Mouse (Mus musculus): ENCODE measurements around the gene Ikbke. TPM values are rescaled to one million over a fixed set of nuclear protein-coding genes. Genes with fewer than 3 reads are reported as not detected.

The Ikbke gene
- polyA plus RNA-seq, 1 experiment from 2014 or later = 6.6 TPM

DNA sequence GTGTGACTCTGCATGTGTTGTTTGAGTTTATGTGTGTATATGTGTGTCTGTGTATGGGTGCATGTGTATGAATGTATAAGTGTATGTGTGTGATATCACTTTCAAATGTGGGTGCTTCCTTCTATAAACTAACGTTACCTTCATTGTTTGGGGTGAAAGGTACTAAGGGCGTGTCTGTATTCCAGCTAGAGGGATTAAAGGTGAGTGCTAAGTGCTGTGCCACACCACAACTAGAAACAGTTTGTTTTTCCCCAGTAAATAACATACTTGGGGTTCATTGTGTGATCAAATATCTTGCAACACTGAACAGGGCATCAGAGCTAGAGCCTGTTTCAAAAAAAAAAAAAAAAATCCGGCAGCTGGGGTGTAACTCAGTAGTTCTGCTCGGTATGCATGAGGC is 2.3 kb upstream of the Ikbke start:
- Histone ChIP-seq H3K4me2 (no peak overlapping the region), H3K27ac (replicated peaks) (no peak overlapping the region), H3K9ac (no peak overlapping the region), H3K4me1 (replicated peaks) (peaks cover 30% of the 10 kb centered on the region), H3K9me3 (replicated peaks) (no peaks in the 10 kb centered on the region), H3K27me3 (no peaks in the 10 kb centered on the region), H3K4me3 (replicated peaks) (no peak overlapping the region), H3K36me3 (replicated peaks) (no peaks in the 10 kb centered on the region)
- no peak for ATAC-seq (ENCODE audit: insufficient read depth)
- 56% methylated on average over 4 of the region's 4 CpGs for WGBS (ENCODE audit: insufficient replicate concordance)

DNA sequence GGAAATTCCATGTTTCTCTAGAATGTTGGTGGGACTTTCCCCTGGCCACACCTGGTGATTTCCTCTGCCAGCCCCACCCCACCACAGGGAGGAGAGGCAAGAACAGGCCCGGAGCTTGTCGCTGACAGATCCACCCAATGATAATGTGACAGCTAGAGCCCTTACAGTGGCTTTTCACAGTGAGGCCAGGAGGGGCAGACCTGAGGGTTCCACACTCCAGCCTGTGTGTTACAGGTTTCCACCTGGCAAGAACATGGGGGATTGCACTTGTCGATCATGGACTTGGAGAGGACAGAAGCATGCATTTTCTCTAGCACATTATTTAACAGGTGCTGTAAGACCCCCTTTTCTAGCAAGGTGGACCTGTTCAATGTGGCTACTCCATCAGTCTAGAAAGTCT is 874 bp upstream of the Ikbke start:
- Histone ChIP-seq H3K9ac (no peak overlapping the region), H3K9me3 (replicated peaks) (no peaks in the 10 kb centered on the region), H3K4me2 (no peak overlapping the region), H3K4me1 (replicated peaks) (peaks cover 30% of the 10 kb centered on the region), H3K4me3 (replicated peaks) (no peak overlapping the region), H3K36me3 (replicated peaks) (no peaks in the 10 kb centered on the region), H3K27me3 (no peaks in the 10 kb centered on the region), H3K27ac (replicated peaks) (no peak overlapping the region)
- ATAC-seq (ENCODE audit: insufficient read depth) = no peak
- 31% methylated on average over 3 of the region's 3 CpGs for WGBS (ENCODE audit: insufficient replicate concordance)

DNA sequence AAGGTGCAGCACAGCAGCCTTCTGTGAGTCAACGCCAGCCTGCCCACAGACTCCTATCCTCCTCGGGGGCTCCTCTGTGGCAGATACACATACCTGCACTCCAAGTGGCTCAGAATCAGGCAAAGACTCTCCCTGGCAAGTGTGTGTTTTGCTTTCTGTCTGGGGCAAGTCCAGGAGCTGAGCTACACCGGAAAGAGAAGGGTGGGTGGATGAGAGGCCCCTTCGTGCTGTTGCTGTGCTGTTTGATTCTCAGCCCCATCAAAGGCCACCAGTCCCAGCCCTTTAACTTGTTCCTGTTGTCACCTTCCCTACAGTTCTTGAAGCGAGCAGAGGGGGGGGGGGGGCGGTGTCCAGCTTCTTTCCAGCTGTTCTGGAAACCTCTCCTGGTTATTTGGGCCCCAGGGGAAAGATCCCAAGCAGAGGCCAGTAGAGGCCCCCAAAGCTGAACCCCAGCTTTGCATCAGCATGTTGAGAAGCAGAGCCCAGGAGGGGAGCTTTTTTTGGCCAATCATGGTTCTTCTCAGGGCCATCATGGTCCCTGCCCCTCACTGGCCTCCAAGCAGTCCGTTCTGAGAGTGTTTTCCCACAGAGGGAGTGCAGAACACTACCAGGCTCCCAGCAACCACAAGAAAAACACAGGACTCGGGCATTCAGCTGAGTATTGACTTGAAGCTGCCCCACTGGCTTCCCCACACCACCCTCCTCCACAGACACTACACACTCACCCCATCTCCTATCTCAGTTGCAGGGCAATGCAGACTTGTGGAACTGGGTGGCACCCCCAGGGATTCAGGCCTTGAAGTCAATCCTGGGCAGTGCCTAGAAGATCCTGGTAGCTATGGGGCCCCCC is 575 bp downstream of the Ikbke start:
- Histone ChIP-seq H3K4me3 (replicated peaks) (peak overlapping the region; percentile 33), H3K9me3 (replicated peaks) (no peaks in the 10 kb centered on the region), H3K4me1 (replicated peaks) (peaks cover 34% of the 10 kb centered on the region), H3K27ac (replicated peaks) (0 out of 2 replicates have a peak overlapping the region, but pooled peaks have one; percentile 9), H3K4me2 (peak overlapping the region; percentile 49), H3K27me3 (no peaks in the 10 kb centered on the region), H3K36me3 (replicated peaks) (no peaks in the 10 kb centered on the region), H3K9ac (no peak overlapping the region)
- ATAC-seq (ENCODE audit: insufficient read depth) = no peak
- 24% methylated on average over 8 of the region's 8 CpGs for WGBS (ENCODE audit: insufficient replicate concordance)

DNA sequence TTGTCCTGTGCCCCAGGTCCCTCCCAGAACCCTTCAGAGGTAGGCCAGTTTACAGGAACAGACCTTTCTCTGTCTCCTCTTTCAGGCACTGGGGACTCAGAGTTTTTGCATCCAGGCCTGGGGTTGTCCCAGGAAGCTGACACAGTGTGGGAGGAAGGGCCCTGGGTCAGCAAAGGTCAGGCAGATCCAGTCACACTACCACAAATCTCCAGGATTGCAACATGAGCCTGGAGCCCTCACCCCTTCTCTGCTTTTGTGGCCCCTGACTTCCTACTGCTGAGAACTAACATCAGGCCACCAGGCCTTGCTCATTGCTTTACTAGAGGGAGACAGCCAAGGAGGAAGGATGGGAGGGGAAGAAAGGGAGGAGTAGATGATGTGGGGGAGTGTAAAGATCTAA is 2.6 kb downstream of the Ikbke start:
- Histone ChIP-seq H3K4me1 (replicated peaks) (peaks cover 30% of the 10 kb centered on the region), H3K4me2 (peak overlapping the region; percentile 51), H3K9ac (no peak overlapping the region), H3K36me3 (replicated peaks) (no peaks in the 10 kb centered on the region), H3K9me3 (replicated peaks) (no peaks in the 10 kb centered on the region), H3K4me3 (replicated peaks) (peak overlapping the region; percentile 38), H3K27ac (replicated peaks) (peak overlapping the region; percentile 69), H3K27me3 (no peaks in the 10 kb centered on the region)
- ATAC-seq (ENCODE audit: insufficient read depth) = peak; percentile 63

DNA sequence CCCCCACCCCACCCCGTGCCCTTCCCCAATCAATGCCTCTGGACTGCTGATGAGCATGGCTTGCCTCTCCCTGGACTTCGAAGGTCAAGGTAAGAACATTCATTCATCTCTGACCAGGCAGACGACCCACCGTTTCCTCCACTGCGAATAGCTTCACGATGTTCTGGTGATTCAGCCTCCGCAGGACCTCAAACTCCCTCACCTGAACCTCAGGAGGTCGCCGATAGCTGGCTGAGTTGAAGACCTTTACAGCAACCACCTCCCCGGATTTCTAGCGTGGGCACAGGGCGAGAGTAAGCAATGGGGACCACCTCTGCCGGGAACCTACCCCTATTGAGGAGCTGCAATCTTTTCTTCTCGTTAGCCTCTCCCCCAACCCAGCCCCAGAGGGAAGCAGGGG is 3.8 kb downstream of the Ikbke start:
- 57% methylated on average over 14 of the region's 14 CpGs for WGBS (ENCODE audit: insufficient replicate concordance)
- Histone ChIP-seq H3K9ac (no peak overlapping the region), H3K36me3 (replicated peaks) (no peaks in the 10 kb centered on the region), H3K27ac (replicated peaks) (peak overlapping the region; percentile 78), H3K4me2 (peak overlapping the region; percentile 51), H3K9me3 (replicated peaks) (no peaks in the 10 kb centered on the region), H3K4me3 (replicated peaks) (peak overlapping the region; percentile 38), H3K27me3 (no peaks in the 10 kb centered on the region), H3K4me1 (replicated peaks) (peaks cover 28% of the 10 kb centered on the region)
- ATAC-seq (ENCODE audit: insufficient read depth) = no peak

DNA sequence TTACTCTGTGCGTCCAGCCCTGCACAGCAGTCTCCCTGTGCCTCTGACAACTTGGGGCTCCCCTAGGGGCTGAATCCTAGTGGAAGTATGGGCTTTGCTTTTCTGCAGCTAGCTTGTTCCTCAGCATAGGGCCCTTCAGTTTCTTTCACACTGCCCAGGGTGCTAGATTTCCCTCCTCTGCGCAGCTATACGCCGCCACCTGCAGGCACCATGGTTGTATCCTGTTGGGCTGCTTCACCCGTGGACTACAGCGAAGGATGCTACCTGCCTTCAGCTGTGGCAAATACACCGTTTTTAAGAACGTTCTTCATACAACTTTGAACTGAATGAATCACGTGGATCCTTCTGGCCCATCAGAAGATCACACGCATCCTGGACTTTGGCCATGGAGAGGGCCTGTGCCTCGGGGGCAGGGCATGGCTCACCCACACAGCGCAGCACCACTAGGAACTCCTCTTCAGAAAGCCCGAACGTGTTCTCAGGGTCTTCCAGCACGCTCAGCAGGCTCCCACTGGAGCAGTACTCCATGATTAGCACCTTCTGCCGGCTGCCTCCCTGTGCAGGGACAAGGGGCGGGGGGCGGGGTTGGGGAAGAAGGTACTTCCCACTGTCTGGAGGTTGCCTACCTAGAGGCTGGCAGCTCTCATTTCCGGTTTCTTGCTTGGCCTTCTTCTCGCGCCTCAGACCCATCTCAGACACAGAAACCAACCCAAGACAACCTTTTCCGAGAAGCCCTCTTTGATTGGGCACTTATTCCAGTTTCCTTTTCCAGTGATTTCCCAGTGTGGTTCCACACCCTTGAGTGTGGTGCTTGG is 4.5 kb downstream of the Ikbke start:
- peak; percentile 57 for ATAC-seq (ENCODE audit: insufficient read depth)
- no peaks in the 10 kb centered on the region for H3K27me3 ChIP-seq
- peak overlapping the region; percentile 51 for H3K4me2 ChIP-seq
- H3K36me3 ChIP-seq (replicated peaks) = 0 out of 2 replicates have a peak, but pooled peaks cover 1% of the 10 kb centered on the region
- peak overlapping the region; percentile 78 for H3K27ac ChIP-seq (replicated peaks)
- H3K4me1 ChIP-seq (replicated peaks) = peaks cover 23% of the 10 kb centered on the region
- WGBS (ENCODE audit: insufficient replicate concordance) = 36% methylated on average over 22 of the region's 22 CpGs
- H3K4me3 ChIP-seq (replicated peaks) = peak overlapping the region; percentile 25; the same call in 1 of the 2 replicates
- no peak overlapping the region; the same call in 1 of the 2 replicates for H3K9ac ChIP-seq
- no peaks in the 10 kb centered on the region for H3K9me3 ChIP-seq (replicated peaks)

DNA sequence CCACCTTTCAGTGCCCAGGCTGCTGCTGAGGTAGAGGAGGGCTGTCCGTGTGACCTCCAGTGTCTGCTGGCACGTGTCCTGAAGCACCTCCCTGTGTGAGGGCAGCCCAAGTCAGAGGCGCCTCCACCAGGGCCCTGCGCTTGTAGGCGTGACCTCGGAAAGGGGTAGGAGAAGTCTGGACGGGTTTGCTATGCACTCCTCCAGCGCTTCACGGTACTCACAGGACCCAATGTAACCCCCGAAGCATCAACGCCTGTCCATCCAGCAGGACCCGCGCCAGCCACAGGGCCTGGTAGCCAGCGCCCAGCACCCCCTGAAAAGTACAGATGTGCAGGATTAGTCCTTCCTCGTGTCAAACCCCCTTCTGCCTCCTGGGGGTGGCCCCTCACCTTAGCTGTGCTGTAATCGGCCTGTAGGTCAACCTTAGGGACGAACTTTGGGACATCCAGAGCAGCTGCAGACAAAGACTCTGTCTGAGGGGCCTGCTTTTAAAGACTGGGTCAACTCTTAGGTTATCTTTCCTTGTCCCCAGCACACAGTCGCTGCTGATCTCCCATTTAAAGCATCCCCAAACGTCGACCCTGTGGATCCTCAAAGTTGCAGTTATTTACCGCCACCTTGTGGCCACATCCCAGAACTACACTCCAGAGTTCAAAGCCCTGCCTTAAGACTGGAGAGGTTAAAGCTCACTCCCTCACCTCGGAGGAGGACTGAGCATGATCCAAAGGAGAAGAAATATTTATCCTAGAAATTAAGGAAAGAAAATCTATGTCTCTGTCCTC is 9.4 kb downstream of the Ikbke start:
- no peak overlapping the region for H3K4me2 ChIP-seq
- no peak for ATAC-seq (ENCODE audit: insufficient read depth)
- 39% methylated on average over 22 of the region's 22 CpGs for WGBS (ENCODE audit: insufficient replicate concordance)

DNA sequence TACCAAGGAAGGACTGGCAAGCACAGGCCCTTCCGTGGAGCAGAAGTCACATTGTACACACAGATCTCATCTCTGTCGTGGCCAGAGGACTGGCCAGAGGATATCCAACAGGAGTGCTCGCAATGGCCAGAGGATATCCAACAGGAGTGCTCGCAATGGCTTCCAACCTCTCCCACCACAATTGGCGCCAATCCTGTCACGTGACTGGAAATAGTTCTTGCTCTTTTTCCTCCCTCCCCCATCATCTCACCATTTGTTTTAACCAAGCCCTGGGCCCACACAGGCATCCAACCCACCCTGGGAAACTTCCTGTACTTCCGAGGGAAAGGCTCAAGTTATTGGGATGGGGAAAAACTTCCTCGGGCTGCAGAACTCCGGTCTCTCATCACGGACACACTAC is 10.6 kb downstream of the Ikbke start:
- WGBS (ENCODE audit: insufficient replicate concordance) = 66% methylated on average over 10 of the region's 10 CpGs
- H3K4me2 ChIP-seq = no peak overlapping the region

More for the DNA sequence above, 9.4 kb downstream of the Ikbke start:
- Histone ChIP-seq H3K27me3 (no peaks in the 10 kb centered on the region), H3K36me3 (replicated peaks) (0 out of 2 replicates have a peak, but pooled peaks cover 13% of the 10 kb centered on the region), H3K9ac (no peak overlapping the region), H3K4me1 (replicated peaks) (peaks cover 5% of the 10 kb centered on the region; the same call in 1 of the 2 replicates), H3K4me3 (replicated peaks) (no peak overlapping the region), H3K9me3 (replicated peaks) (no peaks in the 10 kb centered on the region), H3K27ac (replicated peaks) (no peak overlapping the region)

DNA sequence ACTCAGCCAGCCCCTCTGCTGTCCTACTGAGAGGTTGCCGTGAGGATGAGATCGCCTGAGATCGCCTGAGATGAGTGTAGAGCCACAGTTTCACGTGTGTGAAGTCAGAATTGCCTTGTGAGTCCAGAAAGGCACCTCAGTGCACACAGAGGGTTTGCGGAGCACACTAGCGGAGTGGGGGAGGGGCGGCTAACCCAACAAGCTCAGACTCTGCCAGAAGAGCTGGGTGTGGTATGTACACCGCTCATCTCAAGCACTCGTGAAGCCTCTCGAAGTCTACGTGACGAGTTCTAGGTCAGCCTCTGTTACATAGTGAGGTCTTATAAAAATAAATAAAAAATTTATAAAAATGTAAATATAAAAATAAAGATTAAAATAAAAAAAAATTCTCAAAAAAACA is 15.5 kb downstream of the Ikbke start:
- WGBS (ENCODE audit: insufficient replicate concordance) = 60% methylated on average over 12 of the region's 12 CpGs
- H3K27me3 ChIP-seq = no peaks in the 10 kb centered on the region
- H3K4me1 ChIP-seq (replicated peaks) = no peaks in the 10 kb centered on the region
- H3K9me3 ChIP-seq (replicated peaks) = no peaks in the 10 kb centered on the region
- no peak overlapping the region for H3K4me3 ChIP-seq (replicated peaks)
- no peak overlapping the region for H3K4me2 ChIP-seq
- no peak overlapping the region for H3K27ac ChIP-seq (replicated peaks)
- H3K36me3 ChIP-seq (replicated peaks) = 0 out of 2 replicates have a peak, but pooled peaks cover 1% of the 10 kb centered on the region
- H3K9ac ChIP-seq = no peak overlapping the region
- ATAC-seq (ENCODE audit: insufficient read depth) = no peak

More for the DNA sequence above, 10.6 kb downstream of the Ikbke start:
- ATAC-seq (ENCODE audit: insufficient read depth) = no peak
- no peak overlapping the region for H3K4me3 ChIP-seq (replicated peaks)
- no peaks in the 10 kb centered on the region for H3K27me3 ChIP-seq
- no peak overlapping the region for H3K27ac ChIP-seq (replicated peaks)
- H3K9ac ChIP-seq = no peak overlapping the region
- 0 out of 2 replicates have a peak, but pooled peaks cover 13% of the 10 kb centered on the region for H3K36me3 ChIP-seq (replicated peaks)
- no peaks in the 10 kb centered on the region for H3K9me3 ChIP-seq (replicated peaks)
- H3K4me1 ChIP-seq (replicated peaks) = no peaks in the 10 kb centered on the region

DNA sequence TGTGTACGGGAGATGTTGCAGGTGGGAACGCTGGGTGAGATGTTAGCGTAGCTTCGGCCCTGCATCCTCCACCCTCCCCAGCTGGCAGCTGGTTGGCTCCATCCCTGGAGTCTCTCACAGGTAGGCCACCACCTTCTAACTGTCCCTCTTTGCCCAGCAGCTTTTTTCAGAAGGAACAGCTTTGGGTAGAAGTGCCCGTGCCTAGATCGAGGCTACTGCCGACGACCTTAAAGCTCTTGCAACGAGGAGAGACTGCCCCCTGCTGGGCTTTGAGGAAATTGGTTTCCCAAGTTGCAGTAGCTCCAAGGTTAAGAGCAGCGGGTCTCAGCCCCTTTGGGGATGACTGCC is 19.1 kb downstream of the Ikbke start:
- 33% methylated on average over 10 of the region's 10 CpGs for WGBS (ENCODE audit: insufficient replicate concordance)
- H3K27me3 ChIP-seq = no peaks in the 10 kb centered on the region
- no peaks in the 10 kb centered on the region for H3K4me1 ChIP-seq (replicated peaks)
- H3K4me3 ChIP-seq (replicated peaks) = no peak overlapping the region
- no peak overlapping the region for H3K27ac ChIP-seq (replicated peaks)
- ATAC-seq (ENCODE audit: insufficient read depth) = no peak
- no peaks in the 10 kb centered on the region for H3K9me3 ChIP-seq (replicated peaks)
- H3K9ac ChIP-seq = no peak overlapping the region
- H3K36me3 ChIP-seq (replicated peaks) = 0 out of 2 replicates have a peak, but pooled peaks cover 4% of the 10 kb centered on the region
- no peak overlapping the region for H3K4me2 ChIP-seq

Data from liver, embryonic 15.5 days (tissue).